Mouse (Mus musculus) embryonic stem cell, embryonic (primary cell): ENCODE measurements around the gene Rilp.

Source experiments
- CTCF ChIA-PET, 4 experiments: fragments of 300-600 bp in 2 of 4; fragments of 350-600 bp in 2 of 4; sonication (Branson Sonifier 250); formaldehyde crosslinking; loops; one replicate each; lab custom pipeline; 2022; ENCODE audit warnings: inconsistent platforms in 2 of 4; lab: Charles Lee
- POLR2A ChIA-PET, 4 experiments: fragments of 300-600 bp in 2 of 4; fragments of 350-600 bp in 2 of 4; sonication (Branson Sonifier 250); formaldehyde crosslinking; loops; one replicate each; lab custom pipeline; 2022; ENCODE audit warnings: antibody characterized with exemption in 4 of 4, inconsistent platforms in 1 of 4; lab: Charles Lee

Gene Rilp

DNA sequence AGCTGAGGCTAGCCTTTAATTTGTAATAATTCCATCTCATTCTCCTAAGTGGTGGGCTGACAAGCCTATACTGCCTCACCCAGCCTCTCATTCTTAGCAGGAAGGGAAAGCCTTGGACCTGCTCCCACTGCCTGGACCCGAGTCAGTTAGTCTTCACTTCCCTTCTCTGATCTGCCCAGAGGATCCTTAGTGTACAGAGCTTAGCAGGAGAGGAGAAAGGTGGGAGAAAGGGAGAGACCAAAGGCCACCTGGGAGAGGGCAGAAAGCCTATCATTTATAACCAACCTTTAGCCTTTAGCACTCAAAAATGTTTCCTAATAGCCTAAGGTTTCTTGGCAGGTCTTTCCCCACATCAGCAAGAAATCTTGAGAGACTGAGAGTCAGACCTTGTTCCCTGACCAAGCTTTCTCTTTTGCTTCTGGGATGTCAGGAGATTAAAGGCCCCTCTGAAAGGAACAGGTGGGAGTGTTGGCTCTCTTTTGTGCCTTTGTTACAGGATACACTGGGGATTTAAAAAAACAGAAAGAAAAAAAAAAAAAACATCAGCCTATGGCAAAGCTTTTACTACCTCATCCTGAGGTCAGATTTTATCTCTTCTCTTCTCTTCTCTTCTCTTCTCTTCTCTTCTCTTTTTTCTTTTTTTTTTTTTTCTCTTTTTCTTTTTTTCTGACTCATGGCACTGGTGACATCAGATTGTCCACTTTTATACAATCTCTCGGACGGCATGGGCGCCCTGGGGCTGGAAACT, 24.6 kb downstream of the Rilp start:
- ChIA-PET CTCF (interaction anchor here in 3 of 4 experiments (0.6 to 1.7 kb wide), 5 partner anchors 22 to 157 kb away, joined by 3 to 9 read pairs (median 5); no protein-coding TSS in a partner anchor), POLR2A (interaction anchor here in 2 of 4 experiments (0.6 to 6.1 kb wide), 5 partner anchors 10 to 80 kb away, joined by 3 to 60 read pairs (median 3); no protein-coding TSS in a partner anchor)

DNA sequence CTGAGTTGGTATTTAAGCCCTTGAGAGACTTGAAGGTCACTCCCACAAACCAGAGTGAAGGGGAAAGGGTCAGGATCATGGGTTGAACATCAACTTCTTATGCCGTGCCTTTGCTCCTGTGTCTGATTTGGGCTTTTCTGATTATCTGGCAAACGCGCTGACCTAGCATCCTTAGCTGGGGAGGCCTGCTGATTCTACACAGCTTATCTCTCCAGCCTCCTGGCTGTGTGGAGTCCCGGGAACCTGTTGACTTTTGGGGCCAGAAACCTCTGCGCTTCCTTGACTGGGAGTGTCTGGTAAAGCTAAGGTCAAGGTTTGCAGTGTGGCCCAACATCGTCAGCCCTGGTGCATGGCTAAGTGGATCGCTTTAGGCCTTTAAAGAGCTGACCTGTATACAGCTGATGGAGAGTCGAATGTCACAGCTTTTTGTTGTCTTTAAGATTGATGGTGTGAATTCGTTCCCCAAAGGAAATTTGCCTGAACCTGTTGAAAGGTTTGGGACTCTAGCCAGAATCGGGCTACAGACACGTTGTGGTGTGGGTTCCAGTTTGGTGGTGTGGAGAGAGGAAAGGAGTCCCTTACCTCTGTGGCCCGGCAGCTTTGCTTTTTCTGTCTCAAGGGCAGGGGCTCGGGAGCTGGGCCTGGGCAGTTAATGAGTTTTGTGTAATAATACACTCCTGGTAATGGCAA, 25.4 kb downstream of the Rilp start:
- CTCF ChIA-PET = interaction anchor here in 3 of 4 experiments (0.5 to 1.7 kb wide), 6 partner anchors 21 to 154 kb away, joined by 3 to 9 read pairs (median 6); no protein-coding TSS in a partner anchor
- POLR2A ChIA-PET = interaction anchor here in 3 of 4 experiments (0.5 to 6.1 kb wide), 13 partner anchors 9 to 376 kb away, joined by 3 to 60 read pairs (median 3); partner anchors contain the start of genes Pitpna (in 1 of the 3) and Rilp (in 1 of the 3)

DNA sequence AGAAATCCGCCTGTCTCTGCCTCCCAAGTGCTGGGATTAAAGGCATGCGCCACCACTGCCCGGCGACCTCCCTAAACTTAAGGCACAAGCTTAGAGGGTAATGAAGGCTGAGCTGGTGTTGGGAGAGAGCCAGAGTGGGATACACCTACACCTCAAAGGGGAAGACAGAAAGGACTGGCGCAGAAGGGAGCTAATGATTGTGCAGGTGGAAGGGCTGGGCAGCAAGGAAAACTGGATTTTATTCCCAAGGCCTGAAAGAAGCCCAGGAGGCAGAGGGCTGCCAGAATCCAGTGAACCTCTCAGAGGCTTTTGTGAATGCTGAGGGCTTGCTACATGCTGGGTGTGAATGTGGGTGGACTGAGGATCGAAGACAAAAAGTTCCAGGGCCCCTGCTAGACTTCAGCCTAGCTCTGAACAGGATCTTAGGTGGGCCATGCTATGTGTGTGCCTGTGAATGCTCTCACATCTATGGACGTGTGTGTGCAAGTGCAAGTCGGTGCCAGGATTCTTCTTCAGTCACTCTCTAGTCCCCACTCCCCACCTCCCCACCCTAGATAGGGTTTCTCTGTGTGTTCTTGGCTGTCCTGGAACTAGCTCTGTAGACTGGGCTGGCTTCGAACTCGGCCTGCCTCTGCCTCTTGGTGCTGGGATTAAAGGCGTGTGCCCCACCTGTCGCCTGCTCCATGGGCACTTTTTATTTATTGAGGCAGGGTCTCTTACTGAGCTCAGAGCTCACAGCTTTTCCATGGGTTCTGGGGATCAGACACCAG, 26.5 kb downstream of the Rilp start:
- ChIA-PET POLR2A (interaction anchor here in 3 of 4 experiments (0.6 to 2.1 kb wide), 13 partner anchors 9 to 76 kb away, joined by 3 to 7 read pairs (median 3); partner anchors contain the start of genes Pitpna (in 2 of the 3) and Rilp (in 1 of the 3)), CTCF (interaction anchor here in 3 of 4 experiments (0.7 to 1.7 kb wide), 4 partner anchors 22 to 101 kb away, joined by 3 to 7 read pairs (median 4); no protein-coding TSS in a partner anchor)

DNA sequence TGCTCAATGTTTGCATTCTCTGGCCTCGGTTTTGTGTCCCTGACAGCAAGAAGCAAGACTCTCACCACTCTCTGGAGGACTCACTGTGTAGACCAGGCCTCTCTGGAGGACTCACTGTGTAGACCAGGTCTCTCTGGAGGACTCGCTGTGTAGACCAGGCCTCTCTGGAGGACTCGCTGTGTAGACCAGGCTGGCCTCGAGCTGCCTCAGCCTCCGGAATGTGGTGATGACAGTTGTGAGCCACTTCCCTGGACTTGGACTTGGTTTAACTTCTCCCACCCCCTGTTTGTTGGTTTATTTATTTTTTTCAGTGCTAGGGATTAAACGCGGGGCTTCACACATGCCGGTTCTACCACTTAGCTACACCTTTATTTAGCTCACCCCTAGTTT, 27.1 kb downstream of the Rilp start:
- ChIA-PET POLR2A (interaction anchor here in 3 of 4 experiments (0.7 to 2.1 kb wide), 8 partner anchors 8 to 77 kb away, joined by 3 to 7 read pairs (median 3); partner anchors contain the start of gene Rilp (in 1 of the 3)), CTCF (interaction anchor here in 1 of 4 experiments (0.7 to 1.2 kb wide), 3 partner anchors 15 to 100 kb away, joined by 3 to 5 read pairs (median 4); no protein-coding TSS in a partner anchor)

DNA sequence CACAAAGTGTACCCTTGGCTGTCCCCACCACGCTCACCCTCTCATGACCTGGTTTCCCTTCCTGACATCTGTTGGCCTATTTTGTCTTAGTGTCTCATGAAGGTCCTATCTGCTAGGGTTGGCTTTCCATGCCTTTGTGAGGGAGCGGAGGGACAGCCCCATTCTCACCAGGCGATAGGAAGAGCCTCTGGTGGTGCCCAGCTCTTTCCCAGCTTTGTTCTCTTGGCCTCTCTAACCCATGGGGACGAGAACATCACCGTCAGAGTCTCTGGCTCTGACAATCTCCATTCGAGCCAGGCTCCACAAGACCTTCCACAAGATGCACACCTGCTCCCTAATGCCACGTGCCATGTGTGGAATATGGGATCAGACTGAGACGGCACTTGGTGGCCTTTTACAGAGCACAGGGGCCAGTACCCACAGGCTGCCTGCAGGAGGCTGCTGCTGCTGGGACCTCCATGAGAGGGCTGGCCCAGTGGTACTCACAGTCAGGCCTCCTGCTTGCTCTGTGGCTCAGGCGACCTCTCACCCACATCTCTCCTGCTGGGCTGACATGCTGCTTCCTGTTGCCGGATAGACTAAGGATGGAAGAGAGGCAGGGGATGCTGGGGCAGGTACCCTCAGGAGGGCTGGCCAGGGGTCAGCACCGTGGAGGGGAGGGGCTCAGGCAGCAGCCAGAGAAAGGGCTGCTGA, 27.7 kb downstream of the Rilp start:
- CTCF ChIA-PET = interaction anchor here in 1 of 4 experiments (0.7 kb wide), 1 partner anchor 14 kb away, joined by 4 read pairs; no protein-coding TSS in a partner anchor
- POLR2A ChIA-PET = interaction anchor here in 3 of 4 experiments (0.7 to 2.1 kb wide), 6 partner anchors 10 to 48 kb away, joined by 3 to 7 read pairs (median 3); partner anchors contain the start of gene Rilp (in 1 of the 3)

DNA sequence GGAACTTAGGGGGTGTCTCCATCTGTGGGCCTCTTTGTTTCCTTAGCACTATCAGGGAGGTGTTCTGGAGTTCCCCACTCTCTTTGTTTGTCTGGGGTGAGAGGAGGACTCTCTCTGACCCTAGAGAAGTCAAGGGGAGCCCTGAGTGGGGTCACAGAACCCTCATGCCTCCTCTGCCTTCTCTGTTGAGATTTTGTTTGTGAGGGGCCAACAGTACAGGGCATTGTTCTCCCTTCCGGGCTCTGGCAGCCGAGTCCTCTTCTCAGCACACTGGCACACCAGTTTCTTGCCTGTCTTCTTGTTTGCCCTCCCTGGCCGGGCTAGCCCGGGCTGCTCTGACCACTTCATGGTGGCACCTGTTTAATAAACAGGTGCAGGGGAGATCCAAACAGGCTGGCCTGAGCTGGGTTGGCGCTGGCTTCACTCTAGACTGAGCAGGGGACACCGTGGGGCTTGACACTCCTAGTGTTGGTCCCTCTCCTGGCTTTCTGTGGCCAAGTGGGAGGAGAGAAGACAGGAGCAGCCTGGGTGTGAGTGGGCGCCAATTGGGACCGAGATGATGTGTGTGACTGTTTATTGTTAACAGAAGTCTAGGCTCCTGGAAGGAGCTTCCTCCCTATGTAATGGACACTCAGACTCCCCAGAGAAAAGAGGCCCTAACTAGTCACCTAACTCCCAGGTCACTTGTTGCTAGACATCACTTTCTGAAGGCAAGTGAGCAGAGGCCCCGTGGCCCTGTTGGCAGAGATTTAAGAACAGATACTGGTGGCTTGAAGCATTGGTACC, 28.5 kb downstream of the Rilp start:
- CTCF ChIA-PET = interaction anchor here in 1 of 4 experiments (0.6 kb wide), 1 partner anchor 194 kb away, joined by 3 read pairs; the partner anchor contains the start of gene Ywhae
- POLR2A ChIA-PET = interaction anchor here in 2 of 4 experiments (0.6 to 1.5 kb wide), 4 partner anchors 13 to 99 kb away, joined by 3 to 4 read pairs (median 3); partner anchors contain the start of gene Scarf1 (in 1 of the 2)

DNA sequence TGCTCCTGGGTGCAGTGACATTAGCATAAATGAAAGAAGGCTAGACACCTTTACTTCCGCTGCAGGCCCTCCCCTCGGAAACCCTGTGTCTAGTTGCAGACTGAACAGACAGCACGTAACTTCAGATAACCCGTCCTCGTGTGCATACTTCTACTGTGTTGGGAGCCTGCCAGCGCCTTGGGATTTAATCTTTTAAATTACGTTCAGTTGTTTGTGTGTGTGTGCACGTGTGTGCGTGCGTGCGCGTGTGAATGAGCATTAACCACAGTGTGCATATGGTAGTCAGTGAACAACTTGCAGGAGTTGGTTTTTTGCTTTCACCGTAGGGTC, 29.0 kb downstream of the Rilp start:
- POLR2A ChIA-PET = interaction anchor here in 2 of 4 experiments (0.6 to 1.5 kb wide), 5 partner anchors 13 to 99 kb away, joined by 3 to 4 read pairs (median 3); partner anchors contain the start of gene Scarf1 (in 1 of the 2)
- CTCF ChIA-PET = interaction anchor here in 1 of 4 experiments (0.6 kb wide), 1 partner anchor 194 kb away, joined by 3 read pairs; the partner anchor contains the start of gene Ywhae

DNA sequence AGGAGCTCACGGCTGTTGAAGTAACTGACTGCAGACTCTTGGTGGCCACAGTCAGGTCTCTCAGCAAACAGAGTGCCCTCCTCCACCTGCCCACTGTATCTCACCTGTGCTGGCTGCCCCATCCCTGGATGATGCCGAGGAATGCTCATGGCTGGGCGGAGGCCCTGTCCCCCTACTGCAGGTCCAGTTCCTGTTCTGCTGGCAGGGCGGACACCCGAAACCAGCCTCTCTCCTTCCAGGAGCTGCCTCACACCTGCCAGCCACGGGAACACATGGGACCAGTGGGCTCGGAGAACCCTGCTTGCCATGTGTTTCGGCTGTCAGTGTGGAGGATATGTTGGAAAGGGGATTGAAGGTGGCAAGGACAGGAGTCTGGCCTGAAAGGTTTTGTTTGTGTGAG, 30.3 kb downstream of the Rilp start:
- POLR2A ChIA-PET = interaction anchor here in 3 of 4 experiments (1.0 to 2.8 kb wide), 13 partner anchors 8 to 79 kb away, joined by 3 to 12 read pairs (median 6); partner anchors contain the start of genes Slc43a2 (in 3 of the 3), Prpf8 (in 2 of the 3), Tlcd2 (in 2 of the 3) and Rilp (in 1 of the 3)
- CTCF ChIA-PET = interaction anchor here in 3 of 4 experiments (1.1 to 2.9 kb wide), 7 partner anchors 10 to 133 kb away, joined by 3 to 10 read pairs (median 3); partner anchors contain the start of gene Rilp (in 1 of the 3)

DNA sequence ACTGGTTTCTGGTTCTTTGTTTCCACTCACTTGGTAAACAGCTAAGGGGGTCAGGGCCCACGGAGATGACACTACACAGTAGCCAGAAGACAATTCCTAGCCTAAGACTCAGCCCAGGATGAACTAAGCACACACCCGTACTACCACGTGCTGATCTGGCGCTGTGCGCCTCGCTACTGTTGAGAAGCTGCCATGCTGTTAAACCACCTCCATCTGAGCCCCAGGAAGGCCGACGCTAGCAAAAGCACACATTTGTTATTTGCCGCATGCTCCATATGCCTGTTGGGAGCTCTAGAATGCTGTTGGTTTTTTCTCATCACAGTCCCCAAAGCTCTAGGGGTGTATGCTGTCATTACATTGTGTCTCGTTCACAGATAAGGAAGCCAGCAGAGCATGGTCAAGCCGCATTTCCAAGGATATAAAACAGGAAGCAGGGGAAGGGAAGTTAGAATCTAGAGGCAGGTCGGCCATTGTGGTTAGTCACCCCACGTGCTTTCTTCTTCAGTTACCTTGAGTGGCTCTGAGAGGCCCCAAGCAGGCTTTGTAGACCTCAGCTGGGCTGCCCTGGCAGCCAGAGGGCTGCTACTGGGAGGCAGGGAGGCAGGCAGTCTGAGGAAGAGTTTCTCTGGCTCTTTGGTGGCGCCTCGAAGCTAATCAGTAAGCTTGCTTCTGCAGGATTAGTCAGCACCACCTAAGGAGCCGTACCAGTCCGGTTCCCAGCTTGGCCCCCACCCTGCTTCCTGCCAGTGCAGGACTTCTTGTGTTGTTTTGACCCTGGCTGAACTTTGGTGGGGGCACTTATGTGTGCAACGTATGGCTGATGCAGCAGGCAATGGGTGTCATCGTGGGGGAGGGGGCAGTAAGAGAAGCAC, 31.1 kb downstream of the Rilp start:
- POLR2A ChIA-PET = interaction anchor here in 3 of 4 experiments (0.9 to 2.8 kb wide), 17 partner anchors 9 to 80 kb away, joined by 3 to 12 read pairs (median 6); partner anchors contain the start of genes Slc43a2 (in 3 of the 3), Prpf8 (in 2 of the 3), Tlcd2 (in 2 of the 3) and Rilp (in 1 of the 3)
- CTCF ChIA-PET = interaction anchor here in 3 of 4 experiments (1.0 to 2.9 kb wide), 9 partner anchors 9 to 134 kb away, joined by 3 to 10 read pairs (median 3); partner anchors contain the start of gene Rilp (in 1 of the 3)

DNA sequence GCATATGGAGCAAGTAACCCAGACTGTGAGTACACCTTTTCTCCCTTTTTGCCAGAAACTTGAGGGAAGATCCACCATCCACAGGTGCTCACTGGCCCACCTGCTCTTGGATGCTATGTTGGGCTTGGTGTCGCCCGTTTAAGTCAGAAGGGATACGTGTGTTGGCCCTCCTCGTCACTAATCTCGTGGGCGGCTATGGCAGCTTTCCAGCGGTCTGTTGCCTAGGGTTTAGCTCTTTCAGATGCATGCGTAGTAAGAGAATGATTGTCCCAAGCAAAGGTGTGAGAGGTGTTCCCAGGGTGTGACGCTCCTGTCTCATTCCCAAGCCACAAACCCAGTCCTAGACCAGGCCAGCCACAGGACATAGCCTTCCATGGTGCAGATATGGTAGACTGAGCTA, 34.8 kb downstream of the Rilp start:
- CTCF ChIA-PET = interaction anchor here in 3 of 4 experiments (0.6 to 2.1 kb wide), 6 partner anchors 13 to 687 kb away, joined by 3 to 6 read pairs (median 4); partner anchors contain the start of gene Slc43a2 (in 1 of the 3)
- POLR2A ChIA-PET = interaction anchor here in 2 of 4 experiments (0.6 to 2.0 kb wide), 9 partner anchors 8 to 84 kb away, joined by 3 to 8 read pairs (median 4); partner anchors contain the start of gene Prpf8 (in 1 of the 2)

DNA sequence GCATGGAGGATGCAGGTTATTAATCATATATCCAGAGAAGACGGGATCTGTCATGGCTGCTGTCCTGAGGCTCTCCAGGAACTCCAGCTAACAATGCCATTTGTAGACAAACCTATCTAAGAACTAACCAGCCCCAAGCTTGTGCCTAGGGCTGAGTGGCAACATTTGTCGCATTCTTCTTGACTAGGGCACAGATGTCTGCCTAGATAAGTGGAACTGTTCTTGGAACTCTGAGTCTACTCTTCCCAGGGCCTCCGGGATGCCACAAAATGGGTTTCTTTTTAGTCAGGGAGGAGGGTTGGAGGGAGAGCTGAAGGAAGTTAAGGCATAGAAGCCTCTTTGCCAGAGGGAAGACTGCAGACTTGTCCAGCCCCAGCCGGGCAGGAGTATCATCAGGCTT, 36.2 kb downstream of the Rilp start:
- POLR2A ChIA-PET = interaction anchor here in 2 of 4 experiments (1.6 to 2.0 kb wide), 4 partner anchors 9 to 15 kb away, joined by 4 to 8 read pairs (median 4); partner anchors contain the start of gene Slc43a2 (in 1 of the 2)
- CTCF ChIA-PET = interaction anchor here in 2 of 4 experiments (1.3 to 2.1 kb wide), 3 partner anchors 14 to 27 kb away, joined by 5 to 6 read pairs (median 5); partner anchors contain the start of gene Slc43a2 (in 1 of the 2)

DNA sequence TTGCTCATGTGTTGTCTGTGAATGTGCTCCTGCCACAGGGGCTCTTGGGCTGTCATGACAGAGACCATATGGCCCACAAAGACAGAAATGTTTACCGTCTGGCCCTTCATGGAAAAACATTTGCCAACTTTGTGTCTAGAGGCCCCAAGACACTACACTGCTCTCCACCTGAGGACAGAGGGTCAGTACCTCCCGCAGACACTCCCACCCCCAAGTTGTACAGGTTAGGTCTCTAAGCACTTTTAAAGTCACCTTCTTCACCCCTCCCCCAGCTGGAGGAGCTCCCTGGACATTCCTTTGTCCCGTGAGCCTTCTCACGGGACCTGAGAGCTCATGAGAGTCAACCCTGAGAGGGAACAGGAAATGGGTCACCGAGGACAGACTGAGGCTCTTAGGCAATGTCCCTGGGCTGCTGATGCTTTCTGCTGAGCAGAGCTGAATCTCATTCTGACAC, 39.8 kb downstream of the Rilp start:
- CTCF ChIA-PET = interaction anchor here in 2 of 4 experiments (1.0 to 1.1 kb wide), 2 partner anchors 9 to 19 kb away, joined by 3 read pairs; no protein-coding TSS in a partner anchor
- POLR2A ChIA-PET = interaction anchor here in 3 of 4 experiments (0.6 to 5.7 kb wide), 10 partner anchors 8 to 624 kb away, joined by 3 to 60 read pairs (median 6); partner anchors contain the start of genes Slc43a2 (in 2 of the 3), Rilp (in 1 of the 3), Smg6 (in 1 of the 3) and Tlcd2 (in 1 of the 3)

DNA sequence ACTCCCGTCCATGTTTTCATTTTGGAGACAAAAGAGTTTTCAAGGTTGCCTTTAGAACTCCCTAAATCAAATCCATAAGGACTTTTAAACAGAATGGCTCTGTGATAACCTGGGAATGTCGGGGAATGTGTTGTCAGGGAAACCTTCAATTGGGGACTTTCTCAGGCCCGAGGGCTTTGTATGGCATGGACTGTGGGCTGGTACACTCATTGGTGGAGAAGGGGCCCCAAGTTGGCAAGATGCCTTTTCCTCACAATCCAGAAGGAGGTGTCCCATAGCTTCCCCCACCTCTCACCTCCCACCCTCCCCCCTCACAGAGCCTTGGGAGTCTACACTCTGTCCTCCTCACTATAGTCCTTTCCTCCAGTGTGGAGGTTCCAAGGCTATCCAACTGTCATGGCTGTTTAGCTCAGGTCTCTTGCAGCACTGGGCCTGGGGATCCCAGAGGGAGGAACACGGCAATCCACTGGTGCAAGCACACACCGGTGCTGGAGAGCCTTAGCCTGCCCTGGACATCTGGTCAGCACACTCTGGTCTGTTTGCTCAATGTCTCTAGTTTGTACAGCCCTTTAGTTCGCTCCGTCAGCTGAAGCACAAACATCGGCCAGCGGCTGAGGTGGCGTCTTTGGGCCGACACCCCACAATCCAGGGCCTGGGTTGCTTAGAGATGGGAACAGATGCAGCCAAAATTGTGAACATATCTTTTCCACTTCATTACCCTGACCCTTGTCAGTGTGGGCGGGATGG, 40.5 kb downstream of the Rilp start:
- CTCF ChIA-PET = interaction anchor here in 2 of 4 experiments (1.0 to 1.1 kb wide), 2 partner anchors 9 to 20 kb away, joined by 3 read pairs; no protein-coding TSS in a partner anchor
- POLR2A ChIA-PET = interaction anchor here in 2 of 4 experiments (0.9 to 5.7 kb wide), 9 partner anchors 9 to 89 kb away, joined by 3 to 60 read pairs (median 7); partner anchors contain the start of genes Slc43a2 (in 2 of the 2), Rilp (in 1 of the 2) and Tlcd2 (in 1 of the 2)
